Mouse (Mus musculus) central nervous system, embryonic 18 days (tissue): ENCODE measurements around the gene Ift20. TPM values are rescaled to one million over a fixed set of nuclear protein-coding genes. Genes with fewer than 3 reads are reported as not detected.

Experiments used
- polyA plus RNA-seq: library from polyadenylated mRNA; depleted of rRNA; stranded (reverse); fragments of >200 nt; gene quantifications from 2 replicates; pipeline ENCODE4 v1.2.3, GENCODE M21; 2012; rRNA removed

Ift20 gene
- 85.8 and 87.6 TPM in 2 replicates for polyA plus RNA-seq

GRCm38 (mm10) chr11:78536080-78536689, at the start of gene Ift20, which contains the start of gene Tnfaip1:
Ift20 (plus strand) TSS chr11:78536361.
Tnfaip1 (minus strand) TSS chr11:78536332.

GRCm38 (mm10) chr11:78497544-78498522, 38.3 kb upstream of the Ift20 start, which contains the start of gene Sarm1:
Sarm1 (minus strand) TSS chr11:78497754.

GRCm38 (mm10) chr11:78499004-78499403, 37.2 kb upstream of the Ift20 start, which contains the start of gene Vtn:
Vtn (plus strand) TSS chr11:78499091.

GRCm38 (mm10) chr11:78502909-78503650, 33.1 kb upstream of the Ift20 start, which contains the start of gene Sebox:
Sebox (plus strand) TSS chr11:78503447.

DNA sequence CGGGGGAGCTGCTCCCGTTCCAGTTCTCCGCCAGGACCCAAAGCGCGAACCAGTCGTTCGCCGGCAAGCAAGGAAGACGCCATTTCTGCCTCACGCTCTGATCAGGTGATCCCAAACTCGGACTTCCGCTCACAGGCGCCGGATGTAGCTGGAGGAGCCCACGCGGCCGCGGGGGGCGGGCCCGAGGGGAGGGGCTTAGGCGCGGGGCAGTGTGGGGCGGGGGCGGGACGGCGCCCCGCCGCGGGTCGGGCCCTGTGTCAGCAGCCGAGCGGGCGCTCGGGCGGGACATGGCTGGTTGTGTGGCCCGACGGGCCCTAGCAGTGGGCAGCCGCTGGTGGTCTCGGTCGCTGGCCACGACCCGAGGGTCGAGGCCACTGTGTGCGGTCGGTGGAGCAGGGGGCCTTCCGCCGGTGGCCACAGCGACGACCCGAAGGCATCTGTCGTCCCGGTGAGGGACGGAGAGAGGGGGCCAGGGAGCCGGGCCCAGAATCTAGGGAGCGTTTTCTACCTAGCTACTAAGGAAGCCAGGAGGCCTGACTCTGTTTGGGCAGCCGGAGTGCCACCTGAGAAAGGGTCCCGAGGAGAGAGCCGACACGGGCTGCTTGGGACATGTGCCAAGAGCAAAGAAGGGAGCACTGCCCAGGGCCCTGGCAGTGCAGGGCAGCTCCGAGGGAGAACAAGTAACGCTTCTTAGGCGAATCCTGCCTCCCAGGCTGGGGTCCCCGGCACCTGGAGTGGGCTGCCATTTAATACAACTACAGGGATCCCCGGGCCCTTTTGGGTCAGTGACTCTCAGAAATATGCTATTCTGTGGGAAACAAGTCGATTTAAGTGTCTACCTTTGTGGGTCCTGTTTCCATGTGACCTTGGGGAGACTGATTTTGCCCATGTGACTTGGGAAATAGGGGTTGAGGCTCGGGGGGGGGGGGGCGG, 23.9 kb upstream of the Ift20 start, which contains the start of the genes Tmem199 and Poldip2:
Tmem199 (minus strand) TSS at position 148 of the 933 bp plus-strand sequence.
Poldip2 (plus strand) TSS at position 169 of the 933 bp plus-strand sequence.

GRCm38 (mm10) chr11:78550168-78551058, 14.3 kb downstream of the Ift20 start, which contains the start of gene Tmem97:
Tmem97 (minus strand) TSS chr11:78550777.

Other genes with a start within 250 kb of the Ift20 start
- 0.26 and 0.44 TPM in 2 replicates for gene BC030499, start 245.5 kb upstream of the Ift20 start, polyA plus RNA-seq
- 12.0 and 13.5 TPM in 2 replicates for gene Spag5, start 234.8 kb upstream of the Ift20 start, polyA plus RNA-seq
- 166 and 179 TPM in 2 replicates for gene Aldoc, start 213.4 kb upstream of the Ift20 start, polyA plus RNA-seq
- gene Pigs, start 207.9 kb upstream of the Ift20 start, polyA plus RNA-seq: 56.9 and 57.1 TPM in 2 replicates
- 138 and 147 TPM in 2 replicates for gene Unc119, start 192.9 kb upstream of the Ift20 start, polyA plus RNA-seq
- gene Foxn1, start 149.8 kb upstream of the Ift20 start, polyA plus RNA-seq: not detected in 2 replicates
- gene Slc13a2, start 114.1 kb upstream of the Ift20 start, polyA plus RNA-seq: not detected in 2 replicates
- gene Slc46a1, start 70.7 kb upstream of the Ift20 start, polyA plus RNA-seq: 11.6 and 12.1 TPM in 2 replicates
- gene Sarm1, start 38.6 kb upstream of the Ift20 start, polyA plus RNA-seq: 39.2 and 43.0 TPM in 2 replicates
- gene Vtn, start 37.3 kb upstream of the Ift20 start, polyA plus RNA-seq: 89.4 and 93.1 TPM in 2 replicates
- gene Sebox, start 32.9 kb upstream of the Ift20 start, polyA plus RNA-seq: 0.28 and 0.30 TPM in 2 replicates
- gene Tmem199, start 24.2 kb upstream of the Ift20 start, polyA plus RNA-seq: 64.8 and 65.4 TPM in 2 replicates
- 110 and 111 TPM in 2 replicates for gene Poldip2, start 24.2 kb upstream of the Ift20 start, polyA plus RNA-seq
- 52.8 and 53.0 TPM in 2 replicates for gene Tnfaip1, start within 50 bp of the Ift20 start, polyA plus RNA-seq
- gene Tmem97, start 14.4 kb downstream of the Ift20 start, polyA plus RNA-seq: 15.8 and 17.2 TPM in 2 replicates
- gene Nlk, start 161.0 kb downstream of the Ift20 start, polyA plus RNA-seq: 37.1 and 39.2 TPM in 2 replicates
- gene Ccnq, start 215.4 kb downstream of the Ift20 start, polyA plus RNA-seq: 36.0 and 36.8 TPM in 2 replicates